Mouse (Mus musculus) lung, adult 2 months (tissue): ENCODE results near the gene Sulf2.

ENCODE experiments used
- CTCF ChIP-seq: fragments of 200-500 bp; IDR thresholded peaks from 2 replicates; pipeline ENCODE4 v1.5.1; 2011; ENCODE audit warnings: mild to moderate bottlenecking, low read length, control low read depth; ENCODE audit not compliant: insufficient read depth
- POLR2A ChIP-seq: fragments of 200-500 bp; IDR thresholded peaks from 2 replicates; pipeline ENCODE4 v1.6.1; 2011; ENCODE audit warnings: low read depth, mild to moderate bottlenecking, control low read depth, low read length, borderline replicate concordance; ENCODE audit errors: extremely low read depth

- TF ChIP-seq CTCF = no peak
- no peak for TF ChIP-seq POLR2A
Observed at GRCm38 (mm10) chr2:166193509-166193908, 38.0 kb upstream of the Sulf2 start.
